ENCODE assay signal across 11 mouse cellular contexts in the genomic region with DNA sequence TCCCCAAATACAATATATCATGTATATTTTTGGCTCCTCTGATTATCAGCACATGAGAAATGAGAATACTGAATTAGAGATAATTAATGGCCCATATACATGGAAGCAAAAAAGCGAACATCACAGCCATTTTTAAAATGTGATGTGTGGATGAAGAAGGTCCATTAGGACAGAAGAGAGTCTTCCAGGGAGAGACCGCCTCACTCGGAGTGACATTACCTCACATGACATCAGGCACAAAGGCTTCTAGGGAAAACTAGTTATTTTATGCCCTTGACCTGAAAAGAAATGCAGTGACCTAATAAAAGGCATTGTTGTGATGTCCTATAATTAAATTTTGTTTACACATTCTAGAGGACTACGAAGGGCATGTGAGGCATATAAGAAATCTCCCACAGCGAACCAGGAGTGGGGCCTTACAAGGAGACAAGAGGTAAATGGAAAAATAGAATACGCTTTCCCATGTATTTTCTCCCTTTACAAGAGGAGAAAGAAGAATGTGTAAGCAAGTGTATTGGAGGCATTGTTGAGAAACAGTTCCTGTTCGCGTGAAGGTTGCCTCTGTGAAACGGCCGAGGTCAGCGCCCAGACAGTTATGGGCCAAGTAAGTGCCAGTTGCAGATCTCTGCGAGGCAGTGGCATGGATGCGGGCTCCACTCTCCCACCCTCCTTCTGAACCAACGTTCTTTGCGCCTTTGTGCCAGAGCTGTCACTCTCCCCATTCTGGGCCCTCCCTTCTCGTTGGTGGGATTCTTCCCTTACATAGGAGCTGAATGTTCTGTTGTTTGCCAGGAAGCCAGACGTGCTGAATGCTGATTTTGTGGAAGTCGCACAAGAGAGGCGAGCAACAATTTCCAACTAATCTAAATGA. TPM values are rescaled to one million over a fixed set of nuclear protein-coding genes. Genes with fewer than 3 reads are reported as not detected.
DNase-seq lines count a peak whose midpoint lies in the region; ATAC-seq and TF ChIP-seq lines count a peak whose summit lies in the region.
"Had no signal": no experiment of that assay in that cellular context is flagged by ENCODE, and none has a peak within 500 bp of the region (broad histone marks: within the 10 kb centered on the region; RNA-seq: fewer than 3 reads in every experiment).

No protein-coding gene starts in this region.

- no peak overlapping the region for H3K4me3 ChIP-seq in embryonic facial prominence, embryonic 11.5 days (ENCODE audit: low read depth, low read length)
- H3K4me3 ChIP-seq in hindbrain, embryonic 15.5 days: no peak overlapping the region
- no peak overlapping the region for H3K4me3 ChIP-seq in midbrain, postnatal 0 days (ENCODE audit: low read depth, low read length)
- H3K4me3 ChIP-seq in lung, postnatal 0 days (ENCODE audit: low read depth, low read length): no peak overlapping the region
- H3K4me3 ChIP-seq: embryonic facial prominence, embryonic 15.5 days had no signal

- no peaks in the 10 kb centered on the region for H3K36me3 ChIP-seq in embryonic facial prominence, embryonic 11.5 days (replicated peaks; ENCODE audit: control insufficient read depth, insufficient read depth, low read depth, low read length)
- H3K36me3 ChIP-seq in hindbrain, embryonic 15.5 days: no peaks in the 10 kb centered on the region
- H3K36me3 ChIP-seq in midbrain, postnatal 0 days (ENCODE audit: insufficient read depth, low read length): no peaks in the 10 kb centered on the region
- no peaks in the 10 kb centered on the region for H3K36me3 ChIP-seq in lung, postnatal 0 days (ENCODE audit: insufficient read depth, low read length)
- H3K36me3 ChIP-seq: embryonic facial prominence, embryonic 15.5 days had no signal

- no peaks in the 10 kb centered on the region for H3K27me3 ChIP-seq in embryonic facial prominence, embryonic 11.5 days (ENCODE audit: control insufficient read depth, insufficient read depth, low read length)
- no peaks in the 10 kb centered on the region for H3K27me3 ChIP-seq in hindbrain, embryonic 15.5 days
- no peaks in the 10 kb centered on the region for H3K27me3 ChIP-seq in midbrain, postnatal 0 days (ENCODE audit: insufficient read depth, low read length)
- H3K27me3 ChIP-seq in lung, postnatal 0 days (replicated peaks; ENCODE audit: insufficient read depth, low read length): no peaks in the 10 kb centered on the region
- H3K27me3 ChIP-seq: embryonic facial prominence, embryonic 15.5 days had no signal

- no peaks in the 10 kb centered on the region for H3K4me1 ChIP-seq in embryonic facial prominence, embryonic 11.5 days (ENCODE audit: control insufficient read depth, insufficient read depth, low read length)
- H3K4me1 ChIP-seq in hindbrain, embryonic 15.5 days (replicated peaks): peaks cover 15% of the 10 kb centered on the region; the same call in 1 of the 2 replicates
- no peaks in the 10 kb centered on the region; the same call in 1 of the 2 replicates for H3K4me1 ChIP-seq in midbrain, postnatal 0 days (ENCODE audit: insufficient read depth, low read length)
- H3K4me1 ChIP-seq in lung, postnatal 0 days (ENCODE audit: insufficient read depth, low read depth, low read length): no peaks in the 10 kb centered on the region
- H3K4me1 ChIP-seq: embryonic facial prominence, embryonic 15.5 days had no signal

- DNase-seq in adrenal gland, adult 2 months: peak; percentile 20
- DNase-seq in adrenal gland, adult 18-20 months (ENCODE audit: low spot score in 2 of 2): no peak
- DNase-seq in embryonic facial prominence, embryonic 11.5 days (ENCODE audit: low spot score): peak; percentile 22
- DNase-seq in midbrain, postnatal 0 days (ENCODE audit: low spot score): peak; percentile 86
- no peak for DNase-seq in lung, adult 18-20 months
- no peak for DNase-seq in urinary bladder, postnatal 4 days (ENCODE audit: low spot score in 2 of 2)
- DNase-seq in lung, postnatal 0 days (ENCODE audit: low spot score): no peak
- DNase-seq: heart, postnatal 36 days; liver had no signal

- WGBS in embryonic facial prominence, embryonic 11.5 days: 57% methylated on average over 19 of the region's 19 CpGs
- WGBS in hindbrain, embryonic 15.5 days: 32% methylated on average over 19 of the region's 19 CpGs
- WGBS in midbrain, postnatal 0 days: 40% methylated on average over 19 of the region's 19 CpGs
- WGBS in lung, postnatal 0 days: 78% methylated on average over 19 of the region's 19 CpGs

- H3K4me2 ChIP-seq in embryonic facial prominence, embryonic 11.5 days (ENCODE audit: low read depth, low read length): no peak overlapping the region
- peak overlapping the region; percentile 35 for H3K4me2 ChIP-seq in hindbrain, embryonic 15.5 days
- no peak overlapping the region for H3K4me2 ChIP-seq in midbrain, postnatal 0 days (ENCODE audit: low read depth, low read length, poor library complexity, severe bottlenecking)
- H3K4me2 ChIP-seq in lung, postnatal 0 days (replicated peaks; ENCODE audit: low read depth, low read length): no peak overlapping the region
- H3K4me2 ChIP-seq: embryonic facial prominence, embryonic 15.5 days had no signal

- TF ChIP-seq CTCF in midbrain, postnatal 0 days (IDR thresholded peaks at IDR 0.05): no peak
- TF ChIP-seq CTCF in lung, postnatal 0 days (IDR thresholded peaks at IDR 0.05): no peak

- H3K9ac ChIP-seq in embryonic facial prominence, embryonic 11.5 days (replicated peaks; ENCODE audit: low read length): no peak overlapping the region
- no peak overlapping the region for H3K9ac ChIP-seq in hindbrain, embryonic 15.5 days
- no peak overlapping the region for H3K9ac ChIP-seq in midbrain, postnatal 0 days (replicated peaks; ENCODE audit: low read length, poor library complexity, severe bottlenecking)
- no peak overlapping the region for H3K9ac ChIP-seq in lung, postnatal 0 days (replicated peaks; ENCODE audit: low read depth)
- H3K9ac ChIP-seq: embryonic facial prominence, embryonic 15.5 days had no signal

- H3K27ac ChIP-seq in embryonic facial prominence, embryonic 11.5 days (replicated peaks; ENCODE audit: low read depth, low read length): no peak overlapping the region
- peak overlapping the region; percentile 75 for H3K27ac ChIP-seq in hindbrain, embryonic 15.5 days (replicated peaks)
- H3K27ac ChIP-seq in midbrain, postnatal 0 days (ENCODE audit: low read depth, low read length): peak overlapping the region; percentile 18
- H3K27ac ChIP-seq in lung, postnatal 0 days (ENCODE audit: low read length): no peak overlapping the region
- H3K27ac ChIP-seq: embryonic facial prominence, embryonic 15.5 days had no signal

- peak; percentile 67; the same call in 1 of the 2 replicates for ATAC-seq in embryonic facial prominence, embryonic 11.5 days (replicated peaks; ENCODE audit: insufficient number of reproducible peaks, low FRiP score, low TSS enrichment, low read depth)
- ATAC-seq in hindbrain, embryonic 15.5 days (ENCODE audit: low FRiP score, low read depth): peak; percentile 95
- peak; percentile 87 for ATAC-seq in midbrain, postnatal 0 days (ENCODE audit: low FRiP score)
- no peak for ATAC-seq in lung, postnatal 0 days

- TF ChIP-seq EP300 in lung, postnatal 0 days (IDR thresholded peaks at IDR 0.05): no peak

- H3K9me3 ChIP-seq in embryonic facial prominence, embryonic 11.5 days (replicated peaks; ENCODE audit: control insufficient read depth, low read length): no peaks in the 10 kb centered on the region
- no peaks in the 10 kb centered on the region for H3K9me3 ChIP-seq in hindbrain, embryonic 15.5 days
- no peaks in the 10 kb centered on the region for H3K9me3 ChIP-seq in midbrain, postnatal 0 days (ENCODE audit: low read length)
- no peaks in the 10 kb centered on the region for H3K9me3 ChIP-seq in lung, postnatal 0 days (ENCODE audit: low read length)
- H3K9me3 ChIP-seq: embryonic facial prominence, embryonic 15.5 days had no signal

RNA-seq across cellular contexts. Expression of a gene that starts 41.0 kb away (rescaled TPM):
- total RNA-seq in adrenal gland, adult 2 months (2021): 1 to 10 TPM; 2.3 to 6.9 TPM
- 0.74 and 0.89 TPM in 2 replicates for polyA plus RNA-seq in adrenal gland, adult 2 months (2012; rRNA removed)
- total RNA-seq in adrenal gland, adult 18-20 months (2021): 1 to 10 TPM; 3.7 to 4.7 TPM
- 10.1 and 11.9 TPM in 2 replicates for polyA plus RNA-seq in embryonic facial prominence, embryonic 11.5 days (2014; fragmentation: Nextera tagmentation; extraction: Ambion mirVana)
- polyA plus RNA-seq in hindbrain, embryonic 15.5 days (2015; fragmentation: Nextera tagmentation; extraction: Ambion mirVana): 70.2 and 71.0 TPM in 2 replicates
- total RNA-seq in midbrain, postnatal 0 days (2014; rRNA removed): 260 and 300 TPM in 2 replicates
- polyA plus RNA-seq in midbrain, postnatal 0 days (2015; fragmentation: Nextera tagmentation; extraction: Ambion mirVana): 129 and 133 TPM in 2 replicates
- polyA plus RNA-seq in lung, postnatal 0 days (2015; fragmentation: Nextera tagmentation; extraction: Ambion mirVana): 1.3 and 1.6 TPM in 2 replicates

Comparison
In these comparisons a context has a peak if more than half of its experiments do, and no peak if none do; other contexts are left out.
1. DNase-seq: peak in adrenal gland, adult 2 months (single experiment), embryonic facial prominence, embryonic 11.5 days (single experiment) and midbrain, postnatal 0 days (single experiment); none in adrenal gland, adult 18-20 months (0 of 2), lung, adult 18-20 months (0 of 2), urinary bladder, postnatal 4 days (0 of 2) and lung, postnatal 0 days (single experiment).
2. H3K27ac ChIP-seq: peak in hindbrain, embryonic 15.5 days (single experiment) and midbrain, postnatal 0 days (single experiment); none in embryonic facial prominence, embryonic 11.5 days (single experiment) and lung, postnatal 0 days (single experiment).